Mouse (Mus musculus): ENCODE measurements around the gene Slc1a1.
A peak's percentile ranks its signal among the peaks of the same experiment; 100 is the strongest.

The Slc1a1 gene

DNA sequence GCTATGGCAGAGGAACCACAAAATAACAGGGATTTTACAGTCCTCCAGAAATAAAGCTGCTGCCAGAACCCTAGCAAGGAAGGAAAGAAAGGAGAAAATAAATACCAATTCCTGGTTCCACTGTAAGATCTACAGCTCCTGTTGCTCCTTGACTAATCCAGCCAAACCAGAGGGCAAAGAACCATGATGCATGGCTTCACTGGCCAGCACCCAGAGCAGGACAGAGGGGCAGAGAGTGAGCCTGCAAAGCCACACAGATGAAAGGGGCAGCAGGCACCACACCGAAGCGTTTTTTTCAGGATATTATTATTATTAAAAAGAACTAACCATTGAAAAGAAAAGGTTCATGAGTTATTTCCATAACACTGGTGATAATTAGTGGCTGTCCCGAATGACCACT is 17.2 kb downstream of the Slc1a1 start:
- DNase-seq (ENCODE audit: low spot score): no peak

DNA sequence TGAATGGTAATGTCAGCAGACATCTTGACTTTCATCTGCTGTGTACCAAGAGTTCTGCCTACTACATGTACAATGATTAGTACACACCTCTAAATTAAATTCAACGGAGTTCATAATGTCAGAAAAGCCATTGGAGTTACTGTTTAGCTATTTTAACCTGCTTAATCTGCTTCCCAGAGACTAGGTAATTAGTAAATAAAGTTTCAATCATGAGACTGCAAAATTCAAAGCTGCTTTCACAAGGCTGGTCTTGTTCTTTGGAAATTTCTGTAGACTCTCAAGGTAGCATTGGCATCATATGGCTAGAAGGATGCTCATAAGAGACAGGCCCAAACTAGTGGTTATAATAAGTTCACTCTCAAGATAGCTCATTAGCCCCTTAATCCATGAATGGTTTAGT is 20.0 kb downstream of the Slc1a1 start:
- DNase-seq (ENCODE audit: low spot score): no peak

DNA sequence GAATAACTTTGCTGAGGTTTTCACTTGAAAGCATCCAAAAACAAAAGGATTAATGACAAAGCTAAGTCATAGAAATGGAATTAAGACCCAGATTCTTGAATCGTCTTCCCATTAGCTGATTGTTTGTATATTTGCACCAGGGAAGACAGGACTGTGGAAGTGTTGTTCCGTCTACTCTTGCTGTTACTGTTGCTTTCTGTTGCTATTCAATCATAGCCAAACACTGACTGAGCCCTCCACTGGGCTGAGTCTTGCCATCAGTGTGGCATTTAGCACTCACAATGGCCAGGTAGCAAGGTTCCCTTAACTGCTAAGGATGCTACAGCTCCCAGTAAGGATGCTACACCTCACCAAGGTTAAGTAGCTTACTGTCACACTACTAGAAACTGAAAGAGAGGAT is 25.4 kb downstream of the Slc1a1 start:
- DNase-seq (ENCODE audit: low spot score): no peak

DNA sequence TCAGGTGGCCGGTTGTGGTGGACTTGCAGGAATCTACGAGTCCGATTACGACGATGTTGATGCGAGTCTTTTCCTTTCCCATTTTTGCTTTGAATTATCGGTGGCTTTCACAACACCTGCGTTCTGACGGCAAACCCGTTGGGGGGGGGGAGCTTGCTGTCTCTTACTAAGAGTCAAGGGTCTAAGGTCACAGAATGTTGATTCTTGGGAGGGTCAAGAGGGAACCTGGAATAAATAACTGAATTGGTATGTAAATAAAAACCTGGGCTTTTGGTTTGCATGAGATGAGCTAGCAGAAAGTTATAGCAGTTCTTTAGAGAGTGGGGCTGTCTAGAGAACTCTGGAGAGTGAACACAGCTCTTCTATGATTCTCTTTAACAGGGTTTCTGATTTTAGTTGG is 28.8 kb downstream of the Slc1a1 start:
- DNase-seq (ENCODE audit: low spot score): no peak

DNA sequence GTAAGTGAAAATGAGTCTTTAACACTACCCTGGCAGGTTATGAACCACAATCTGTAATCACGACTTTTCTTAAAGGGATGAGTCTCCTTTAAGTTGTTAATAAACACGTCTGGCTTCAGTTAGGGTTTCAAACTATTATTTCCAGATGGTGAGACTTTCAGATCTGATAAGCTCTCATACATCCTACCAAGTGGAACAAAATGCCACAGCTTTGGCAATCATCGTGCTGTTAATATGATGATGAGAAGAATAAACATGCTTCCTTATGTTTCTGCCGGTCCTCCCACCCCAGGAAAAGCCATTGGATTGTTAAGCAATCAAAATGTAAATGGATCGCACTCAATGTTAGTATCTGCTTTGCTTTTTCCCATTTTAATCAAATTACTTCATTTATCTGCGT is 30.1 kb downstream of the Slc1a1 start:
- DNase-seq (ENCODE audit: low spot score): no peak

DNA sequence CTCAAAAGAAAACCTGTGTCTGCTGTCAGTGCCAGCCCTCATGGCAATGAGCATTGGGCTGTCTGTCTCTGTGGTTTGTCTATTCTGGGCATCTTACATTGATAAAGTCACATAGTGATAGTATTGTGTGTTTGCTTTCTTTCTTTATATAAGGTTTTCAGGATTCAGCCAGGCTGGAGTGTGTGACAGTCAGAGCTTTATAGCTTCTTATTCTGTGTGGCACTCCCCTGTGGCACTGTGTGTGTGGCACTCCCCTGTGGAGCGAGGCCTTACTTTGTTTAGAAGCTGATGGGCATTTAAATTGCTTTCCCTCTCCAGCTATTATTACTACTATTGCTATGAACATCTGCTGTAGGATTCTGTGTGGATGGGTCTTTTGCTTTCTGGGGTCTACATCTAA is 30.7 kb downstream of the Slc1a1 start:
- DNase-seq (ENCODE audit: low spot score): no peak

DNA sequence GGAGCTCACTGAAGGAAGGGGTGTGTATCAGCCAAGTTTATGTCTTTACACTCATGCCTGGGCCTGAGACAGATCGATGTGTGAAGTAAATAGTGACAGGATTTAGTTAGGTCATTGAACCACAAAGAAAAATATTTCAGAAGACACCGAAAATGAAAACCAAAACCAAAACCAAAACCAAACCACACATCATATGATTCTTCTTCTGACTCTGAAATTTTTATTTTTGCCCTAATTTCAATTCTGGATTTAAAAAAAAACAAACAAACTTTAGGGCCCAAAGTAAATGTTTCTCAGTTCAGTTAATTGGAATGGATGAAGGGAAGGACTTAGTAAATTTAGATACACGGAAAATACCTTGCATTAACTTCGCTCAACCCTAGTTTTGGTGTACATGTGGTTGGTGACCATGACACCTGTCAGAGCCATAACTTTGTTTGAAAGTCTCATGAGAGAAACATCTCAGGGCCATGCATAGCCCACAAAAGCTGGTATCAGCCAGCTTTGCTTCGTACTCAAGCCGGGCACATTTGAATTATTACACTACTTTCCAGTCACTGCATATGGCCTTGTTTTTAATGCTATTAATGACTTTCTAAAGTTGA is 34.5 kb downstream of the Slc1a1 start:
- no peak for DNase-seq (ENCODE audit: low spot score)

DNA sequence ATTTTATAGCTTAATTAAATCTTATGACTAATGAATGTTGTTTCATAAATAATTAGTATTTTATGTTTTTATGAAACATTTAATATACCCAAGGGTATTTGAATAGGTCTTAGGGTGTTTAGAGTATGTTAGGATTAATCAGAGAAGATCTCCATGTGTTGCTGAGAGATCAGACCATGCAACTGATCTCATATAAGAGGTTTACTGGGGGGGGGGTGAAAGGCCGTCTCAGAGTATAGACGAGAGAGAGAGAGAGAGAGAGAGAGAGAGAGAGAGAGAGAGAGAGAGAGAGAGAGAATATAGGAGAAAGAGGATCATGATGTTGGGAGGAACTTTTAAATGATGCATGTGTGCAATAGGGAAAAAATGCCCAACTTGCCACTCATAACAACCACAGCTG is 35.5 kb downstream of the Slc1a1 start:
- no peak for DNase-seq (ENCODE audit: low spot score)

DNA sequence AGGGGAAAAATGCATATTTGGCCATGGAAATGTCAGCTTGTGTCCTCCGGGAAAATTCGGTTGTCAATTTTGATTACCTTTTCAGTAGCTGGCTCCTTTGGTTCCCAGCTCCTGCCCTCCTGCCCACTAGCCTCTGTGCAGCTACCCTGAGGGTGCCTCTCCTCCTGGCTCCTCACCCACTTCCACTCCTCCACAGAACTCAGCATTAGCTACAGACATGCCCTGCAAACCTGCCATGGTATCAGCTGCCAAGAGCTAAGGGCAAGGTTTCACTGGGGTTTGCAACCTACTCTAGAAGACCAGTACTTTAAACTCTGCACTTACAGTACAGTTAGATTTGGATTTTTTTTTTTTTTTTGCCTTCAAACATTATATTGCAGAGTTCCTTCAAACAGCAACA is 44.6 kb downstream of the Slc1a1 start:
- no peak for DNase-seq (ENCODE audit: low spot score)

DNA sequence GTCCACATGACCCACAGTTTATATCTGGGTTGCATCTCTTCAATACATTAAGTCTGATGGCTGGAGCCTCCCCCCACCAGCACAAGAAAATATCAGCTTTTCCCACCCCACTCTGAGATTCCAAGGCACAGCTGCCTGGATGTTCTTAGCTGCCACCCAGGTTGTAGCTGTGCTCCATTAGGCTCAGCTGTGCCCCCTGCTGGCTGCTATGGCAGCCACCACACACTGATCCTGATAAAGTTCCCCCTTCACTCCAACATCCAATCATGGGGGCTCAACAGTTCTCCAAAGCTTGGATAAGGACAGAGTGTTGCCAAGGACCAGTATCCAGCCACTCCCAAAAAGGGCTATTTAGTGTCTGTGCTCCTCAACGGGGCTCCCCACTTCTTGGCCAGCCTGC is 48.3 kb downstream of the Slc1a1 start:
- DNase-seq (ENCODE audit: low spot score): no peak

DNA sequence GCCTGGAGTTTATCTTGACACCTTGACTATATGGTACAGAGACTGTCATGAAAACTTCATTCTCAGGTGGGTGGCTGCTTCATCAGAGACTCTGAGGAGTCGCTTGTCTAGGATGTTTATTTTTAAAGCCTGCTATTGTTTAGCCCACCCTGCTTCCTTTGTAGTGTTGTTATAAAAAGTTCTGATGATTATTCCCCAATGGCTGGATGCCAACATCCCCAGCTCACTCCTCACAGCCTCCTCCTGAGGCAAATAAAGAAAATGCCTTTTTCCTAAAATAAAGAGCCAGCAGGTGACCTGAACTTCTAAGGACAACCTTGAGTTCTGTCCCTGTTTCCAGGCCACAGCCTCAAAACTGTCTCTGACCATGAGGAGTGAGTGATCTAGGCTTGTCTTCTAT is 53.6 kb downstream of the Slc1a1 start:
- no peak for DNase-seq (ENCODE audit: low spot score)

DNA sequence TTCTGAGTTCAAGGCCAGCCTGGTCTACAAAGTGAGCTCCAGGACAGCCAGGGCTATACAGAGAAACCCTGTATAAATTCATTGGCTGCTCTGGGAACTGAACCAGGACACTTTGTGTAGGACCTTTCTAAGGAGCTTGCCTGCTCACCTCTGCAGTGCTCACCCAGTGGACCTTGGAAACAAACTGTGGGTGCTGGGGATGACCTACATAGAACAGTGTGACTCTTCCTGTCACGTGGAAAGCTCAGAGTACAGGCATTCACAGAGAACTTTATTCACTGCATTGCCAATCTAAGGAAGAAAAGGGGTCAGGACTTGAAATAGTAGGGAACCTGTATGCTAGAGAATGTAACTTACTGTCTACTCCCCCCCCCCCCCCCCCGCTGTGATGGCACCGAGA is 54.4 kb downstream of the Slc1a1 start:
- DNase-seq (ENCODE audit: low spot score): no peak

DNA sequence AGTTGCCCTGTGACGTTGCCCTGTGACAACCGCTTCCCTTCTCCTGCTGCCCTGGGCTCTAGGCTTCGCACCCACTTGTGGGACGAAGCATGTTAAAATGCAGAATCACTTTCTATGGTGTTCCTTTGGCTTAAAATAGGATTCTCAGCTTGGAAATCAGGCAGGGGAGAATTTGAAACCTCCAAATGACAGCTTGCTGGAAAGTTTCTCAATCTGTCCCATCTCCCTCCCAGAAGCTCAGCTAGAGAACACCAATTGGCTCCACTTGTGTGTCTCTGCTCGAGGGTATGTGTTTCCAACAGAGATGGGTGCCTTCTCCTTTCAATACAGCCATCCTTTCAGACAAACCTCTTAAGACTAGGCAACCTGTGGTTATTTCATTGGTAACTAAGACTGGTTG is 56.4 kb downstream of the Slc1a1 start:
- DNase-seq (ENCODE audit: low spot score): no peak

DNA sequence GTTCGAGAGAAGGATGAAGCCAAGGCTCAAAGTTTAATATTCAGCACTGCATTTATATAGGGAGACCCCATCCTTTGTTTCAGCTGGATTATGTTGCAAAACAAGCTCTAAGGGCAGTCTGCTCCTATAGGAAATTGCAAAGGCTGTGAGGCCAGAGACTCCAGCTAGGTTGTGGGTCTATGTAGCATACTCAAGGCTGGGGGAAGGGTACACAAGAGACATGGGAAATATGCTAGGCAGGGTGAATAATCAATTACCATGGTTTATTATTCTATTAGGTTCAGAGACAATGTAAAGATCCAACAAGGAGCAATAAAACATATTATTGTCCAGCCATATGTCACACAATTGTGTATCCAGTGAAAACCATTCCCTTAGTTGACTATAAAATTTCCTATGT is 57.0 kb downstream of the Slc1a1 start:
- no peak for DNase-seq (ENCODE audit: low spot score)

DNA sequence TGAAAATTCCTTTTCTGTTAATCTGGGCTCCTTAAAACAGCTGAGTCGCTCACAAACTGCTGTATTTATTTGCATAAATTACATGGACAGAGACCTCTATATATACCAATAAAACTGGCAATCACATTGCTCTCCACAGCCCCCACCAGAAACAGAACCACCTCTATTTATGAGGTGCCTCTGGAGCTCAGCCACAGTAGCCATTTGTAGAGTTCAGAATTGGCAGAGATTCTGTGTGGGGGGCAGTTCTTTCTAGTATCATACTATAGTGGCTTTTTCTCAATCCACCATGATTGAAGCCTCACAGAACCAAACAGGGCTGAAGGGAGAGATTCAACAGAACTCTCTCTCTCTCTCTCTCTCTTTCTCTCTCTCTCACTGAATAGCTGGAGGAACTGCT is 61.8 kb downstream of the Slc1a1 start:
- DNase-seq (ENCODE audit: low spot score): no peak

DNA sequence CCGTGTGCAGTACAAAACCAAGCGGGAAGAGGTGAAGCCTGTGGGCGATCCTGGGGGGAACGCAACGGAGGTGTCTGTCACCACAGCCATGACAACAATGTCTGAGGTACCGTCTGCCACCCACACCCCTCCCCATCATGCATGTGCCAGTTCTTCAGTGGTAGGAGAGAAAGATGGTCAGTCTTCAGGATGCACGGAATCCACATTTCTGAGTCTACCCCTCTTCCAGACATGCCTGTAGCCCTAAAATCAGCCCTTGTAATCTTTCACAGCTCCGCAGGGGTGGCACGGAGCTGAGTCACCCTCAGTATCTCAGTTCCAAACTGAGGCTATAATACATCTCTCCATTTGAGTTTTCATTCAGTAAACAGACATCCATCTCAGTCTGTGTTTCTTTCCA is 62.6 kb downstream of the Slc1a1 start:
- no peak for DNase-seq (ENCODE audit: low spot score)

DNA sequence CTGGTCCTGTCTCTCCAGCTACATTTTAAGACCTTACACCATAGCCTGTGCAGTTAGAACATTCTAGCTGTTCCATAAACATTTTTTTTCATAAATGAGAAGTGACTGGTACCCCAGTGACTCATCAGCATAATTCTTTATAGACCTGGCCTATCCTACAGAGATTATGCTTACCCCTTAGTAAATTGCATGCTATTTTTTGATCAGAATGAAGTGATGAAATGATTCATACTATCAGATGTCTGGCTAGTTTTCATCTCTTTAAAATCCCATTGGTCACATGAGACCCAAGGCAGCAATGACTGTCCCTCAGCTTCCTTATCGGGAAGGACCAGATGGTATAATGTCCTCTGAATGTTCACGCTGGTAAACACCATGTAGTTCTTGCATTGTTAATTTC is 65.9 kb downstream of the Slc1a1 start:
- no peak for DNase-seq (ENCODE audit: low spot score)

DNA sequence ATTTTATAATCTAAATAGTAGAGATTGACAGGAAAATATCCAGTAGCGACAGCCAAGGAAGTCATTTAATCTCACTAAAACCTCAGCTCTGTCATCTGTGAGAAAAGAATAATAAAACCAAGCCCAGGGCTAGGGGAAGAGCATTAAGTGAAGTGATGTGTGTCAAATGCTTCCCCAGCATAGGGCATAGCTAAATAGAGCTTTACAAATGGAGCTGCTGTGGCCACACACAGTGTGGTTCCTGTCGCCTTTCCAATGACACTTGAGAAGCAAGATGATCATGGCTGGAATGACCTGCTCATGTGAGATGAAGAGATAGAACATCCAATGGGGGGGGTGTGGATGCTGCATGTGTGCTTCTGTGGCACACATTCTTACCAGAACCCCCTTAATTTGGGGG is 67.3 kb downstream of the Slc1a1 start:
- DNase-seq (ENCODE audit: low spot score): no peak

DNA sequence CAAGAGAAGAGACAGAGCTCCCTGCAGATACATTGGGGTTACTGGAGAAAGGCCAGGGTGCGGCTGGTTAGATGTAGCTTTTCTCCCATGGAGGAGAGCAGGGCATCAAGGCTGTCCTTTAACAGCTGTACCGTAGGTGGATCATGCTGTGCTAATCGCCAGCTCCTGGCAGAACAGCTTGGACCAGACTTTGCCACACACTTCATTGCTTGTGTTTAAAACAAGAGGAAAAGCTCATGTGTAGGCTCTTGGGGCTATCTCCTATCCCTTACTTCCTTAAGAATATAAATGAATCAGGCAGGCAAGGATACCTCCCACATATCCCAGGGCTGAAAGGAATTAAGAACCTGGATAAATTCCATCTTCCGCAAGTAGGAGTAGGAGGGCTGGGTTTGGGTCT is 68.0 kb downstream of the Slc1a1 start:
- DNase-seq (ENCODE audit: low spot score): peak; percentile 73

DNA sequence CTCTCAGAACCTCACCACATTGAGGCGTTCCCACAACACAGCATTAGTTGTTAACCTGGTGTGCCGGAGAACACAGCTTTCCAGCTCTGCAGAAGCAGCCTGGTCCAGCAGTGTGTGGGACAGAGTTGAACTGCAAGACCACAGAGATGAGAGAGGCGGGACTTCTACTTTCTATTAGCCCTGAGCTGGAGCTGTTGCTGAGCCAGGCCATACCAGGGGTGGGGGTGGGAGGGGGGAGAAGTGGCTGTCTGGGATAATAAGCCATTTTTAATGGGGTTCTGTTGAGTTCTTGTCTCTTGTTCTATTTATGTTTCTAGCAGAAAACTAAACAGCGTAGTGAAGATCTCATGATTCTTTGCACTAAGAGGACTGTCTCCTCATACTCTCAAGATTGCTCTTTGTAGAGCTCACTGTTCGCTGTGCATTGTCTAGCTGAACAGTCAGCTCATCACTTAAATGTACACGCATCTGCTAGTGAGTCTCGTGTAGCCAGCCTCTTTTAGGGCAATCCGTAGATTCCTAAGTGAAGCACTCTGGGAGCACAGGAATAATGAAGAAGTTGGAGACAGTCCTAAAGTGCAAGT is 68.8 kb downstream of the Slc1a1 start:
- DNase-seq (ENCODE audit: low spot score): no peak

DNA sequence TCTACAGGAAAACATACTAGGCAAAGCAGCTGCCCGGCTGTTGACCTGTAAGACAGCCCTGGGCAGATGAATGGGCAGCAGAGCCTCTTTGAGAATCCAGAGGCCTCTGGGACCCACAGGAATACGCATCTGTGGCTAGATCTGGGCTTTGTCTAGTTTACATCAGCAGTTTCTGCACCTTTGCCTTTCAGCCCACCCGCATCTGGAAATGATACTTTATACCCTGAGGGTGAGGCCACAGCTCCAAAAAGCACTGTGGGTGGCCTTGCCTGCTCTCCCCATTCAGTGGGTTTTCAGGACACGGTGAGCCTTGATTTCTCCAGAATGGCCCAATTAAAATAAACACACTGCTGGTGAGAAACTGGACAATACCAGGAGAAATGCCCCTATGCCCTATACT is 73.3 kb downstream of the Slc1a1 start:
- DNase-seq (ENCODE audit: low spot score): no peak

DNA sequence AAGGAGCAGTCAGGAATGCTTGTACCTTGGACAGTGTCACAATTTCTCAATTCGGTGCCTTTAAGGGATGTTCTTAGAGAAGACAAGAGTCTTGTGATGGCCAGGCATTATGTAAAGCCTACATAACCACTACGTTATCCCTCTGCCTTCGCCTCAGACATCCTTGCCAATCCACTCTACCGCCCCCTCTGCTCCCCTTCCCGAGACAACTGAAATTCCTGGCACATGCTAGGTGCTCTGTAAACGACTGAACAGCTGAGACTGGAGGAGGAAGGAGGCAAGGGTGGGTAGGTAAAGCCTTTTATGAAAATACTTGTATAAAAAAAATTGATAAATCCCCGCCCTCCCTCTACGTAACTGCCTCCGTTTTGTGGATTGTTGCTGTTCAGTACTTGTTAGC is 73.8 kb downstream of the Slc1a1 start:
- DNase-seq (ENCODE audit: low spot score): no peak

DNA sequence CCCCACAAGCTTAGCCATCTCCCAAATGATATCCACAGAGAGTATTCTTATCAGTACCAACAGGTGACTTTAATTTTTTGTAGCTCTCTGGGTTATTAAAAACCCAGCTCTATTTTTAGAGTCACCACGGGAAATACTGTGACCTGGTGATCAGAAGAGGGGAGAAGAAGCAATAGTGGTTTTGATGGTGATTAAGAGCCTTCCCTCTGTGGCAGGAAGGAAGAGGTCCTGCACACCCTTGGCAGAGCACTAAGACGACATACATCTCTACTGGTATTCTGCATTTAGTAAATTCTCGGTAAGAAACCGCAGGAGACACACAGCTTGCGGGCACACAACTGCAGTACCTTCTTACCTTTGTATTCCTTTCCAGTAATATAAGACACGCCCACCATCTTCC is 79.7 kb downstream of the Slc1a1 start:
- no peak for DNase-seq (ENCODE audit: low spot score)

DNA sequence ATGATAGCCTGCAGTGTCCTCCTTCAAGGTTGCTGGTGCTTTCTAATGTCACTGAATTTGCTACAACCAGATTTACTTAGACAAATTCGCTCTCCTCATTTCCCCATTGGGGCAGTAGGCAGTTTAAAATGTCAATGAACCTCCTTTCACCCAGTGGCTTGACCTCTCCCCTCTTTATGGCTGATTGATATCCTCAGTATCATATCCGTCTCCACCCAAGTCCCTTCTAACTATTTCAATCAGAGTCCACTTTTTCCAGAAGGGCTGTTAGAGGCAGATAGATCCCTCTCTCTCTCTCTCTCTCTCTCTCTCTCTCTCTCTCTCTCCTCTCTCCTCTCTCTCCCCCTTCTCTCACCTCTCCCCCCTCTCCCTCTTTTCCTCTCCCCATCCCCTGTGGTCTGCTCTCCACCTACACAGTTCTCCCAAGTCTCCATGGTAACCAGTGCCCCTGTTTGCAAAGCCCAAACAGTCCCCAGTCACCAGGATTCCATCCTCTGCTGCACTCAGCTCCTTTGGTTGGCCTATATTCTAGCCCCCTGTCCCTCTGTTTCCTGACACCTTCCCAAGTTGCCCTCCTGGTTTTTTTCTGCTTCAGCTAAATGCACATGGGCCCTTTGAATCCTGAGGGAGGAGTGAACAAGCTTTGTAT is 80.9 kb downstream of the Slc1a1 start:
- DNase-seq (ENCODE audit: low spot score): no peak
